Mouse (Mus musculus): ENCODE results near the gene Nol11. TPM values are rescaled to one million over a fixed set of nuclear protein-coding genes. Genes with fewer than 3 reads are reported as not detected.

Nol11 gene
- polyA plus RNA-seq (2012; fragmentation: generic; extraction: Trizol): 20.0 TPM

DNA sequence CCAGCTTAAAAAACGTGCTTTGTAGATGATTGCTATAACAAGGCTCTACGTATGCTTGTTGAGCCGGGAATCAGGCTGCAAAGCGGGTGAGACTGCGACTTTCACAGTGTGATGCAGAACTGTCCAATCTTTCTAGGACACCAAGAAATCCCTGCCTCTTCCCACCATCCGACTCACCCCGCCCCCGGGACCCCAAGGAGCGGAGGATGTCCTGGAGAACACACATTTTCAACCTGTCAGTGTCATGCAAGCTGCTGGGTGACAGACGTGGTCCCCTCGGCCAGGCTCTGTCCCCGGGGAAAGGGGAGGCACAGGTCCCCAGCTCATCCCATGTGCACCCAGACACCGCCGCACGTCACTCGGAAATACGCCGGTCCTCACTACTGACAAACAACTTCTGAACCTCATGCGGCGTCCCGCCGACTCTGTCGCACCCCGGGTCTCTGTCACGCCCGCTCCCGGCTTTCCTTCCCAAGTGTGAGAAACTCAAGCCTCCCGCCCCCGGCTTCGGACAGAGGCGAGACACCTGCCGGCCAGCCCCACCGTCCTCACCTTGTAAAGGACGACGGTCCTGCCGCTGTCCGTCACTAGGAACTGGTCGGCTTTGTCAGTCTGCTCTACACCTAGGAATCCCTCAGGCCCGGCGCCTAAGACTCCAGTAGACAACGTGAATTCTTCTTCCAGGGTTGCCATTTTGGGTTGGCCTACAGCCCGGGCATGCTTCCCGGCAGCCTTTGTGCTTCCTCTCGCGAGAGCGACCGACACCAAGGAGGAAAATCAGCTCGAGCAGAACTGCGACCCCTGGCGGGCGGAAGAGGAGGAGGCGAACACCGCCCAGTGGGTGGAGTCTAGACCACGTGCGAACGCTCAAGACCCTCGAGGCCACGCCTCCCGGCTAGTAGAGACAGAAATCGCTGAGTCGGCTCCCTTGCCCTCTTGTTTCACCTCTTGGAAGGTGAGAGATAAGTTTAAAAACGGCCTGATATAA lies at the start of gene Nol11:
Gene Nol11 (minus strand): TSS at position 817 of the 988 bp plus-strand sequence.
- Histone ChIP-seq H3K36me3 (ENCODE audit: control insufficient read depth, insufficient read depth) (peaks cover 15% of the 10 kb centered on the region), H3K4me2 (ENCODE audit: low read depth) (peak within 1 kb of the TSS; percentile 93), H3K27me3 (ENCODE audit: control insufficient read depth, insufficient read depth, insufficient read length) (no peaks in the 10 kb centered on the region), H3K79me2 (ENCODE audit: control insufficient read depth, insufficient read depth) (peaks cover 35% of the 10 kb centered on the region), H3K4me3 (peak within 1 kb of the TSS; percentile 69), H3ac (ENCODE audit: control insufficient read depth, insufficient read length) (peak within 1 kb of the TSS; percentile 57)
- TF ChIP-seq POLR2A (IDR thresholded peaks at IDR 0.05; ENCODE audit: insufficient read length, low read depth) (peak; percentile 63), USF1 (IDR thresholded peaks at IDR 0.05; ENCODE audit: low read depth) (peak; percentile 83), CEBPB (IDR thresholded peaks at IDR 0.05; ENCODE audit: insufficient read depth, poor library complexity, severe bottlenecking) (no peak), POLR2AphosphoS2 (IDR thresholded peaks at IDR 0.05; ENCODE audit: insufficient read length, low read depth) (peak; percentile 50), TCF3 (IDR thresholded peaks at IDR 0.05; ENCODE audit: insufficient read length, low read depth) (no peak), TCF12 (IDR thresholded peaks at IDR 0.05; ENCODE audit: insufficient read depth, poor library complexity, severe bottlenecking) (no peak), SRF (IDR thresholded peaks at IDR 0.05; ENCODE audit: control insufficient read depth, insufficient read length, low read depth) (peak; percentile 66), MYOD1 (IDR thresholded peaks at IDR 0.05; ENCODE audit: control insufficient read depth in 1 of 3, insufficient read length in 2 of 3, low read depth in 2 of 3) (peak in 1 of 3 experiments; percentile 20), MAX (IDR thresholded peaks at IDR 0.05; ENCODE audit: low read depth) (peak; percentile 78)

DNA sequence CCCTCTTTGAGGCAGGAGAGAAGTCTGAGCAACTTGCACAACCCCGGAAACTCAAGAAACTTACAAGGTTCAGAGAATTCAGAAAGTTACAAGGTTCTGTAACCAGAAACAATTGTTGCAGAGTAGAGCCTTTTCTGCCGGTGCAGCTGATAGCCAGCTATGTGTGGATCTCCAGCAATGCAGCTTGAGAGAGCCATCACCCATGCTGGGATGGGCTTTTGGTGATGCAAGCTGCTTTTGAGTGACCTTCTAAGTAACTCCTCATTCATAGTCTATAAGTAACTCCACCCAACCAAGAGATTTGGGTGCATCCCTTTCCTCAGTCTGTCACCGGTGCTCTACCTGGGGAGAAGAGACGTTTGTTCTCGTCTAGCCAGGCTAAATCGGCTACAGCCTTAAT lies 49.3 kb upstream of the Nol11 start:
- TF ChIP-seq MYOG (IDR thresholded peaks at IDR 0.05; ENCODE audit: control insufficient read depth in 1 of 3, insufficient read depth in 1 of 3, insufficient read length in 2 of 3, low read depth in 2 of 3) (no peak), REST (IDR thresholded peaks at IDR 0.05; ENCODE audit: insufficient read depth, insufficient read length) (no peak), TCF3 (IDR thresholded peaks at IDR 0.05; ENCODE audit: insufficient read length, low read depth) (no peak), TCF12 (IDR thresholded peaks at IDR 0.05; ENCODE audit: insufficient read depth, poor library complexity, severe bottlenecking) (no peak), SRF (IDR thresholded peaks at IDR 0.05; ENCODE audit: control insufficient read depth, insufficient read length, low read depth) (no peak), E2F4 (IDR thresholded peaks at IDR 0.05; ENCODE audit: insufficient read depth) (no peak), USF1 (IDR thresholded peaks at IDR 0.05; ENCODE audit: low read depth) (no peak), CEBPB (IDR thresholded peaks at IDR 0.05; ENCODE audit: insufficient read depth, poor library complexity, severe bottlenecking) (no peak), POLR2AphosphoS2 (IDR thresholded peaks at IDR 0.05; ENCODE audit: insufficient read length, low read depth) (no peak), MYOD1 (IDR thresholded peaks at IDR 0.05; ENCODE audit: control insufficient read depth in 1 of 3, insufficient read length in 2 of 3, low read depth in 2 of 3) (no peak), POLR2A (IDR thresholded peaks at IDR 0.05; ENCODE audit: insufficient read length, low read depth) (no peak), MAX (IDR thresholded peaks at IDR 0.05; ENCODE audit: low read depth) (no peak)
- H3K27me3 ChIP-seq (ENCODE audit: control insufficient read depth, insufficient read depth, insufficient read length): peaks cover 9% of the 10 kb centered on the region
- no peaks in the 10 kb centered on the region for H3K36me3 ChIP-seq (ENCODE audit: control insufficient read depth, insufficient read depth)
- H3K4me3 ChIP-seq: no peak overlapping the region
- no peaks in the 10 kb centered on the region for H3K79me2 ChIP-seq (ENCODE audit: control insufficient read depth, insufficient read depth)
- H3K4me2 ChIP-seq (ENCODE audit: low read depth): no peak overlapping the region
- no peak overlapping the region for H3ac ChIP-seq (ENCODE audit: control insufficient read depth, insufficient read length)

DNA sequence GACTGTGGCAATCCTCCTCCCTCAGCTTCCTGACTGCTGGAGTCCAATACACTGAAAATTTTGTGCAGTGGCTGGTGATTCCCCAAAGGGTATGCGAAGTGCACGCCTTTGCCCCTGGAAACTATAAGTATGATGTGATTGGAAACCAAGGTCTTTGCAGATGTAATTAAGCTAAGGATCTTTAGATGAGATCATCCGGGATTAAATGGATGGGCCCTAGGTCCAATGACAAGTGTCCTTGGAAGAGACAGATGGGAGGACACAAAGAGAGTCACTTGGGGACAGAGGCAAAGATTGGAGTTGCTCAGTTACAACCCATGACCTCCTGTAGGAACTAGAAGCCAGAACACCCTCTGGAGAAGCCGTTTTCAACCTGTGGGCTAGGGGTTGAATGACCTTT lies 48.4 kb upstream of the Nol11 start:
- Histone ChIP-seq H3K27me3 (ENCODE audit: control insufficient read depth, insufficient read depth, insufficient read length) (peaks cover 9% of the 10 kb centered on the region), H3K79me2 (ENCODE audit: control insufficient read depth, insufficient read depth) (no peaks in the 10 kb centered on the region), H3K4me3 (no peak overlapping the region), H3ac (ENCODE audit: control insufficient read depth, insufficient read length) (no peak overlapping the region), H3K4me2 (ENCODE audit: low read depth) (no peak overlapping the region), H3K36me3 (ENCODE audit: control insufficient read depth, insufficient read depth) (no peaks in the 10 kb centered on the region)
- no peak for TF ChIP-seq E2F4 (IDR thresholded peaks at IDR 0.05; ENCODE audit: insufficient read depth)
- no peak for TF ChIP-seq USF1 (IDR thresholded peaks at IDR 0.05; ENCODE audit: low read depth)
- no peak for TF ChIP-seq MYOG (IDR thresholded peaks at IDR 0.05; ENCODE audit: control insufficient read depth in 1 of 3, insufficient read depth in 1 of 3, insufficient read length in 2 of 3, low read depth in 2 of 3)
- no peak for TF ChIP-seq CEBPB (IDR thresholded peaks at IDR 0.05; ENCODE audit: insufficient read depth, poor library complexity, severe bottlenecking)
- TF ChIP-seq TCF12 (IDR thresholded peaks at IDR 0.05; ENCODE audit: insufficient read depth, poor library complexity, severe bottlenecking): no peak
- TF ChIP-seq REST (IDR thresholded peaks at IDR 0.05; ENCODE audit: insufficient read depth, insufficient read length): no peak
- TF ChIP-seq TCF3 (IDR thresholded peaks at IDR 0.05; ENCODE audit: insufficient read length, low read depth): no peak
- no peak for TF ChIP-seq MYOD1 (IDR thresholded peaks at IDR 0.05; ENCODE audit: control insufficient read depth in 1 of 3, insufficient read length in 2 of 3, low read depth in 2 of 3)

DNA sequence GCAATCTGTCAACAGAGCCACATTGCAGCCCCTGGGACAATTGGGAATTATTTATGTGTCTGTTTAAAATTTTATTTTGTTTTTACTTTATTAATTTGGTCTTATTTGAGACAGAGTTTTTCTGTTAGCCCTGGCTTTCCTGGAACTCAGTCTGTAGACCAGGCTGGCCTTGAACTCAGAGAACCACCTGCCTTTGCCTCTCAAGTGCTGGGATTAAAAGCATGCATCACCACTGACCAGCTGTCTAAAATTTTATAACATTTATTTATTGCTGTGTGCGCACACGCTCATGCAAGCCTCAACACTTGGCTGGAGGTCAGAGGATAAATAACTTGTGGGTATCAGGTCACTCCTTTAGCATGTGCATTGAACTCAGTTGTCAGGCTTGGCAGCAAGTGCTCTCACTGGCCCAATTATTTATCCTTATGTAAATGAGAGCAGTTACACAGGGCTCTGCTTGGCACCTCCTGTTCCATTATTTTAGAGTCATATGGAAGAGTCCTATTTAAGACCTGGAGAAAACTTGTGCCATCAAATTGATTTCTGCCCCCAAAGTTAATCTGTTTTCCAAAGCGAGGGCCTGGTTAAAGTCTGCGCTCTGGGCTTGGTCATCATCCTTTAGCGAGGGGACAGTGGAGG lies 44.2 kb upstream of the Nol11 start:
- Histone ChIP-seq H3K36me3 (ENCODE audit: control insufficient read depth, insufficient read depth) (no peaks in the 10 kb centered on the region), H3K4me3 (no peak overlapping the region), H3ac (ENCODE audit: control insufficient read depth, insufficient read length) (no peak overlapping the region), H3K27me3 (ENCODE audit: control insufficient read depth, insufficient read depth, insufficient read length) (peaks cover 14% of the 10 kb centered on the region), H3K79me2 (ENCODE audit: control insufficient read depth, insufficient read depth) (no peaks in the 10 kb centered on the region), H3K4me2 (ENCODE audit: low read depth) (no peak overlapping the region)
- TF ChIP-seq MYOD1 (IDR thresholded peaks at IDR 0.05; ENCODE audit: control insufficient read depth in 1 of 3, insufficient read length in 2 of 3, low read depth in 2 of 3) (peak; percentile 63 to 93 (median 73)), USF1 (IDR thresholded peaks at IDR 0.05; ENCODE audit: low read depth) (no peak), MYOG (IDR thresholded peaks at IDR 0.05; ENCODE audit: control insufficient read depth in 1 of 3, insufficient read depth in 1 of 3, insufficient read length in 2 of 3, low read depth in 2 of 3) (peak in 1 of 3 experiments; percentile 21), TCF12 (IDR thresholded peaks at IDR 0.05; ENCODE audit: insufficient read depth, poor library complexity, severe bottlenecking) (peak; percentile 73)
